Mouse (Mus musculus) kidney, embryonic 15.5 days (tissue): ENCODE measurements at regions not wholly inside any gene's neighbourhood (a gene's known extent, or its start where the extent isn't known, plus 50 kb on each side); places are given as distances from the start of the nearest gene placed in this dataset.

Experiments used
- ATAC-seq: fragments of 200-750 bp; cut with Nextera tagmentation; replicated peaks from 2 replicates; pipeline ENCODE4 v1.8.0; 2017; ENCODE audit warnings: moderate TSS enrichment; ENCODE audit not compliant: low FRiP score
- H3K27ac ChIP-seq: fragments of 300-500 bp; sonication (generic); 2 replicates; pipeline ENCODE4 v1.5.1; 2015; ENCODE audit warnings: mild to moderate bottlenecking, inconsistent platforms
- H3K27me3 ChIP-seq: fragments of 300-500 bp; sonication (generic); 2 replicates; pipeline ENCODE4 v1.6.1; 2015; ENCODE audit warnings: inconsistent platforms
- H3K36me3 ChIP-seq: fragments of 300-500 bp; sonication (generic); 2 replicates; pipeline ENCODE4 v1.6.1; 2015; ENCODE audit warnings: inconsistent platforms
- H3K4me1 ChIP-seq: fragments of 300-500 bp; sonication (generic); 2 replicates; pipeline ENCODE4 v1.6.1; 2015; ENCODE audit warnings: inconsistent platforms
- H3K4me2 ChIP-seq: fragments of 300-500 bp; sonication (generic); 2 replicates; pipeline ENCODE4 v1.6.1; 2015; ENCODE audit warnings: moderate library complexity, mild to moderate bottlenecking, inconsistent platforms
- H3K4me3 ChIP-seq: fragments of 300-500 bp; sonication (generic); replicated peaks from 2 replicates; pipeline ENCODE4 v1.5.1; 2015; ENCODE audit warnings: mild to moderate bottlenecking, inconsistent platforms
- H3K9ac ChIP-seq: fragments of 300-500 bp; sonication (generic); 2 replicates; pipeline ENCODE4 v1.6.1; 2015; ENCODE audit warnings: mild to moderate bottlenecking, inconsistent platforms
- H3K9me3 ChIP-seq: fragments of 300-500 bp; sonication (generic); replicated peaks from 2 replicates; pipeline ENCODE4 v1.6.1; 2016; ENCODE audit warnings: inconsistent platforms
- WGBS: fragments of 180-500 bp; shearing (Covaris S2); methylation state at CpG from one replicate; pipeline ENCODE4 v1.1.7; 2015; ENCODE audit warnings: mixed read lengths; 5-methylcytosine and 5-hydroxymethylcytosine counted together

GRCm38 (mm10) chr3:103517376-103518304 is 57.4 kb upstream of the Syt6 start:
- H3K4me1 ChIP-seq = no peaks in the 10 kb centered on the region; the same call in 1 of the 2 replicates
- no peak overlapping the region for H3K9ac ChIP-seq
- WGBS = 59% methylated on average over 8 of the region's 8 CpGs
- no peak overlapping the region for H3K4me3 ChIP-seq
- H3K9me3 ChIP-seq = no peaks in the 10 kb centered on the region
- H3K4me2 ChIP-seq = no peak overlapping the region
- H3K36me3 ChIP-seq = no peaks in the 10 kb centered on the region
- no peaks in the 10 kb centered on the region for H3K27me3 ChIP-seq
- ATAC-seq = no peak
- H3K27ac ChIP-seq = no peak overlapping the region

GRCm38 (mm10) chr3:103518624-103519023 is 56.4 kb upstream of the Syt6 start:
- Histone ChIP-seq H3K27ac (no peak overlapping the region), H3K4me1 (no peaks in the 10 kb centered on the region; the same call in 1 of the 2 replicates), H3K4me3 (no peak overlapping the region), H3K9me3 (no peaks in the 10 kb centered on the region), H3K36me3 (no peaks in the 10 kb centered on the region), H3K4me2 (no peak overlapping the region), H3K9ac (no peak overlapping the region), H3K27me3 (no peaks in the 10 kb centered on the region)
- WGBS = 72% methylated on average over 2 of the region's 2 CpGs
- ATAC-seq = no peak
